Mouse (Mus musculus) stomach, postnatal 0 days (tissue): ENCODE data around the gene Kdm1b.

ENCODE experiments used
- CTCF ChIP-seq: IDR thresholded peaks from 2 replicates; pipeline ENCODE4 v1.5.1; 2016; ENCODE audit warnings: antibody characterized with exemption, low read depth, mild to moderate bottlenecking, moderate library complexity
- EP300 ChIP-seq: optimal IDR thresholded peaks from 2 replicates; pipeline ENCODE3; 2016; ENCODE audit warnings: antibody characterized with exemption

DNA sequence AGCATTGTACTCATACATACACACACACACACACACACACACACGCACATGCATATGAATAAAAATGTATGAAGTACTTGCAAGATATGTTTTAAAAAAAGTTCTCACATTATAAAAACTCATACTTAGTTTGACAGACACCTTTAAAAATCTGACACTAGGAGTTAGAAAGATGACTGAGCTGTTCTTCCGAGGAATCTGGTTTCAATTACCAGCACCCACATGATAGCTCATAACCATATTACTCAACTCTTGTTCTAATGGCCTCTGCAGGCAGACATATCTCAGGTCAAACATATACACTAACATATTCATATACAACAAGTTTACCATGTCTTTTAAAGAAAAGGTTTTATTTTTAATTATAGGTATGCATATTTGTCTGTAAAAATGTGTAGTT lies 53.3 kb downstream of the Kdm1b start:
- TF ChIP-seq CTCF (no peak), EP300 (no peak)
